Mouse (Mus musculus): ENCODE measurements around the gene Cfap100. TPM values are rescaled to one million over a fixed set of nuclear protein-coding genes. Genes with fewer than 3 reads are reported as not detected.

Gene Cfap100
- not detected in 2 replicates for polyA plus RNA-seq (2012; rRNA removed)

- Histone ChIP-seq H3K36me3 (ENCODE audit: control insufficient read depth, insufficient read depth, low read length) (no peaks in the 10 kb centered on the region), H3K27me3 (ENCODE audit: control insufficient read depth, insufficient read depth, low read length) (peaks cover 6% of the 10 kb centered on the region), H3K4me1 (ENCODE audit: control insufficient read depth, insufficient read depth, insufficient read length) (no peaks in the 10 kb centered on the region), H3K27ac (ENCODE audit: insufficient read depth, low read length) (no peak within 1 kb of the TSS), H3K4me3 (ENCODE audit: extremely low read depth, insufficient read depth, insufficient read length) (no peak within 1 kb of the TSS; the same call in 1 of the 2 replicates)
- no peak for TF ChIP-seq POLR2A (IDR thresholded peaks at IDR 0.05; ENCODE audit: low read depth, low read length)
- 1% methylated on average over 31 of the region's 31 CpGs for whole genome bisulfite sequencing
- DNase-seq (ENCODE audit: low read depth in 1 of 2, low spot score in 2 of 2), result no peak
These were observed at the start of gene Cfap100 for GRCm38 (mm10) chr6:90428380-90428974. Cfap100 (minus strand) TSS chr6:90428797.

DNA sequence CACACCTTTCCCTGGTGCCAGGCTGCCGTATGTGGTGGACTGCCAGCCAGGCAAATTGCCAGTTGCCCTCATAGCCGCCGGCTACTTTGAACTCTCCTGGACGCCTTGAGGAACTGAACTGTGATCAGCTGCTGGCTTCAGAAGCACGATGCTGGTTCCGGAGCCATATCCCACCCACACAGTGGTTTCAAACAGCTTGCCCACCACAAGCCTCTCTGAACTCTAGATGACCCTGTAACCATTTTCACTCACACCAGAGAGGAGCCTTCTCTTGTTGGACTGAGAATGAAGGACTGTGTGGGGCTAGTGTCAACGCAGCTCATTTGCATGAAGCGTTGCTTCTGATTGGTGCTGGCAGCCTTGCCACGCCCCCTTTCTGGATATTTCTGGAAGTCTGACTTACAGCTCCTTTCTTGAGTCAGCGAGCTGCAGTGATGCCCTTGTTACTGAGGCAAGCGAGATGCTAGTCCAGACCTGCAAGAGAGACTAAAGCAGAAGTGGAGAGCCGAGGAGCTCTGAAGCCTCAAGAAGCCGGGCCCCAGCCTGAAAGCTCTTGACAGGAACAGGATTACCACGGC, 48.4 kb upstream of the Cfap100 start:
- no peak for DNase-seq (ENCODE audit: low read depth in 1 of 2, low spot score in 2 of 2)
- TF ChIP-seq POLR2A (IDR thresholded peaks at IDR 0.05; ENCODE audit: low read depth, low read length) (no peak), CTCF (IDR thresholded peaks at IDR 0.05; ENCODE audit: extremely low read depth, insufficient read depth, insufficient read length, insufficient replicate concordance) (no peak)
- Histone ChIP-seq H3K4me1 (ENCODE audit: control insufficient read depth, insufficient read depth, insufficient read length) (no peaks in the 10 kb centered on the region), H3K4me3 (ENCODE audit: extremely low read depth, insufficient read depth, insufficient read length) (no peak overlapping the region), H3K36me3 (ENCODE audit: control insufficient read depth, insufficient read depth, low read length) (no peaks in the 10 kb centered on the region), H3K27ac (ENCODE audit: insufficient read depth, low read length) (no peak overlapping the region), H3K27me3 (ENCODE audit: control insufficient read depth, insufficient read depth, low read length) (no peaks in the 10 kb centered on the region)
- 23% methylated on average over 14 of the region's 14 CpGs for WGBS

DNA sequence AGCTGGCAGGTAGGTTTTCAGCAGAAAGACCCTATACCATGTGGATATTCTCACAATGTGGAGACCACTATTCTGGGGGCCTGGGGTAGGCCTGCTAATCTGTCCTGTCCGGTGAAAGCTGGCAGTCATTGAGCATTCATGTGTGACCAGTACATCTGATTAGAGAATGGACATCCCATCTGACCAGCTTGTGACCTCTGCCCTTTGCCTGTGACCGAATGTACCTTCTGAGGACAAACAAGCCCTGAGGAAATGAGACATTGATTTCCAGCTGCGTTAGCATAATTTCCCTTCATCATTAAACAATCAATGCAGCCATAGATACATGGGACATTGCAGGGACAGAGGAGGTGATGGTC, 47.2 kb upstream of the Cfap100 start:
- TF ChIP-seq POLR2A (IDR thresholded peaks at IDR 0.05; ENCODE audit: low read depth, low read length), result no peak
- no peak for TF ChIP-seq CTCF (IDR thresholded peaks at IDR 0.05; ENCODE audit: extremely low read depth, insufficient read depth, insufficient read length, insufficient replicate concordance)
- WGBS, result 78% methylated on average over 3 of the region's 3 CpGs
- no peaks in the 10 kb centered on the region for H3K27me3 ChIP-seq (ENCODE audit: control insufficient read depth, insufficient read depth, low read length)
- no peak overlapping the region for H3K4me3 ChIP-seq (ENCODE audit: extremely low read depth, insufficient read depth, insufficient read length)
- H3K27ac ChIP-seq (ENCODE audit: insufficient read depth, low read length), result no peak overlapping the region
- DNase-seq (ENCODE audit: low read depth in 1 of 2, low spot score in 2 of 2), result no peak
- no peaks in the 10 kb centered on the region for H3K36me3 ChIP-seq (ENCODE audit: control insufficient read depth, insufficient read depth, low read length)
- no peaks in the 10 kb centered on the region for H3K4me1 ChIP-seq (ENCODE audit: control insufficient read depth, insufficient read depth, insufficient read length)

DNA sequence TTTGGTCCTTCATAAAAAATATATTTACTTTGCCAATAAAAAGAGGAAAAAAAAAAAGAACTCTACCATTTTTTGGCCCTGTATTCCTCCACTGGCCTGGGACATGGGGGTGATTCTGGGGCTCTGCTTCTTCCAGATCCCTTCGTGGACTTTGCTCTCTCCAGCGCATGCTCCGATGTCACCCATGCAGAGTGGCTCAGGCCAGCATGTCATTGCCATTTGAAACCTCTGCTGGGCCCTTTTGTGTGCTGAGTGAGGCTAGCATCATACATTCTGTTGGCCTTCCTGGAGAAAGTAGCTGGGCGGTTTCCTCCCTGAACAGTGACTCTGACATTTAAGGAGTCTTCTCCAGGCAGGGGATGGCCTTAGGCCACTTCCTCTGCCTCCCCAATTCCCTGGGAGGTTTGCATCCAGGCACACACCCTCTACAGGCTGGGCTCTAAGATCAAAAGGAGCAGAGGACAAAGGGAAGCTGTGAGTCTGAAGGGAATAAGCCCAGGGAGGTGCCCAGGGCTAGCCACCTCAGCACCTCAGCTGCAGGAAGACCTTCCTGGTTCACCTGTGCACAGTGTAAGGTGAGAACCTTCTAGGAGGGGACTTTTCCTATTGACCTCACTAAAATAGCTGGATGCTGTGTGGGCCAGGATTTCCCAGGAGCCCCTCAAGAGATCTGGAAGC, 46.7 kb upstream of the Cfap100 start:
- H3K4me3 ChIP-seq (ENCODE audit: extremely low read depth, insufficient read depth, insufficient read length), result no peak overlapping the region
- 92% methylated on average over 4 of the region's 4 CpGs for WGBS
- H3K27ac ChIP-seq (ENCODE audit: insufficient read depth, low read length), result no peak overlapping the region
- no peak for DNase-seq (ENCODE audit: low read depth in 1 of 2, low spot score in 2 of 2)
- no peaks in the 10 kb centered on the region for H3K4me1 ChIP-seq (ENCODE audit: control insufficient read depth, insufficient read depth, insufficient read length)
- no peaks in the 10 kb centered on the region for H3K27me3 ChIP-seq (ENCODE audit: control insufficient read depth, insufficient read depth, low read length)
- TF ChIP-seq CTCF (IDR thresholded peaks at IDR 0.05; ENCODE audit: extremely low read depth, insufficient read depth, insufficient read length, insufficient replicate concordance) (no peak), POLR2A (IDR thresholded peaks at IDR 0.05; ENCODE audit: low read depth, low read length) (no peak)
- H3K36me3 ChIP-seq (ENCODE audit: control insufficient read depth, insufficient read depth, low read length), result no peaks in the 10 kb centered on the region

DNA sequence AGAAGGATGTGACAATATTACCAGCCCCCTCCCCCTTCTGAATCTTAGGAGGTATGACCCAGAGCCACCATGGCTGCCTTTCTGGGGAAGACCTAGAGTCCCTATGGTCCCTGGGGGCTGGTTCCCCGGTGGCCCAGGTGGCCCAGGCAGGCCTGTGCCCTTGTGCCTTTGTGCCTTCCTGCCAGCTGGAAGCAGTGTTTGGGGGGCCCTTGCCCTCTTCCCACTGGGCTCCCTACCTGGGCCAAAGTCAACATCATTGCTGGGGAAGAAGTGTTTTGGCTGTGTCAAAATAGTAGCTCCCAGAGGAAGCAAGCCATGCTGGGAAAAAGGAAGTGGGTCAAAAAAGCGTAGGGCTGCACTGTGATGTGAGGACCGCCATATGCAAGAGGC, 45.8 kb upstream of the Cfap100 start:
- no peaks in the 10 kb centered on the region for H3K36me3 ChIP-seq (ENCODE audit: control insufficient read depth, insufficient read depth, low read length)
- no peaks in the 10 kb centered on the region for H3K4me1 ChIP-seq (ENCODE audit: control insufficient read depth, insufficient read depth, insufficient read length)
- H3K27me3 ChIP-seq (ENCODE audit: control insufficient read depth, insufficient read depth, low read length), result no peaks in the 10 kb centered on the region
- no peak overlapping the region for H3K4me3 ChIP-seq (ENCODE audit: extremely low read depth, insufficient read depth, insufficient read length)
- no peak for TF ChIP-seq POLR2A (IDR thresholded peaks at IDR 0.05; ENCODE audit: low read depth, low read length)
- TF ChIP-seq CTCF (IDR thresholded peaks at IDR 0.05; ENCODE audit: extremely low read depth, insufficient read depth, insufficient read length, insufficient replicate concordance), result no peak
- no peak for DNase-seq (ENCODE audit: low read depth in 1 of 2, low spot score in 2 of 2)
- no peak overlapping the region for H3K27ac ChIP-seq (ENCODE audit: insufficient read depth, low read length)
- 73% methylated on average over 3 of the region's 3 CpGs for WGBS

- Histone ChIP-seq H3K27ac (ENCODE audit: insufficient read depth, low read length) (no peak overlapping the region), H3K4me1 (ENCODE audit: control insufficient read depth, insufficient read depth, insufficient read length) (no peaks in the 10 kb centered on the region), H3K36me3 (ENCODE audit: control insufficient read depth, insufficient read depth, low read length) (no peaks in the 10 kb centered on the region), H3K27me3 (ENCODE audit: control insufficient read depth, insufficient read depth, low read length) (no peaks in the 10 kb centered on the region), H3K4me3 (ENCODE audit: extremely low read depth, insufficient read depth, insufficient read length) (no peak overlapping the region)
- TF ChIP-seq CTCF (IDR thresholded peaks at IDR 0.05; ENCODE audit: extremely low read depth, insufficient read depth, insufficient read length, insufficient replicate concordance) (no peak), POLR2A (IDR thresholded peaks at IDR 0.05; ENCODE audit: low read depth, low read length) (no peak)
- DNase-seq (ENCODE audit: low read depth in 1 of 2, low spot score in 2 of 2), result no peak
- WGBS, result 92% methylated on average over 24 of the region's 24 CpGs
These were observed 45.2 kb upstream of the Cfap100 start for GRCm38 (mm10) chr6:90473630-90474360.

All from spleen, adult 2 months (tissue).